Mouse (Mus musculus): ENCODE measurements at regions not wholly inside any gene's neighbourhood (a gene's known extent, or its start where the extent isn't known, plus 50 kb on each side); places are given as distances from the start of the nearest gene placed in this dataset.

- H3K4me2 ChIP-seq (replicated peaks; ENCODE audit: low read depth) = no peak overlapping the region
- no peak for ATAC-seq (ENCODE audit: low FRiP score, low TSS enrichment)
- H3K9ac ChIP-seq (ENCODE audit: low read length) = no peak overlapping the region
- H3K27me3 ChIP-seq (ENCODE audit: control insufficient read depth, insufficient read depth, low read length) = no peaks in the 10 kb centered on the region
- 69% methylated on average over 2 of the region's 2 CpGs for WGBS
- DNase-seq (ENCODE audit: low spot score) = no peak
- no peaks in the 10 kb centered on the region for H3K9me3 ChIP-seq (ENCODE audit: control insufficient read depth, low read length)
- no peaks in the 10 kb centered on the region for H3K36me3 ChIP-seq (ENCODE audit: control insufficient read depth, insufficient read depth, low read length)
- H3K4me3 ChIP-seq (ENCODE audit: low read depth, low read length) = no peak overlapping the region
- H3K27ac ChIP-seq (replicated peaks) = no peak overlapping the region
- TF ChIP-seq EP300 (optimal IDR thresholded peaks at IDR 0.05) = no peak
- TF ChIP-seq CTCF (IDR thresholded peaks at IDR 0.05; ENCODE audit: low read depth) = no peak
- no peaks in the 10 kb centered on the region for H3K4me1 ChIP-seq (replicated peaks; ENCODE audit: control insufficient read depth, insufficient read depth)
Observed at GRCm38 (mm10) chr8:49492906-49493305, 649.2 kb upstream of the Tenm3 start.

- no peaks in the 10 kb centered on the region for H3K9me3 ChIP-seq (ENCODE audit: control insufficient read depth, low read length)
Observed at GRCm38 (mm10) chr8:49485284-49485683, 641.5 kb upstream of the Tenm3 start.

GRCm38 (mm10) chr8:49481476-49481992 lies 637.8 kb upstream of the Tenm3 start:
- ATAC-seq (ENCODE audit: low FRiP score, low TSS enrichment) (no peak), DNase-seq (ENCODE audit: low spot score) (no peak)
- no peak for TF ChIP-seq EP300 (optimal IDR thresholded peaks at IDR 0.05)
- no peak for TF ChIP-seq CTCF (IDR thresholded peaks at IDR 0.05; ENCODE audit: low read depth)
- Histone ChIP-seq H3K27me3 (ENCODE audit: control insufficient read depth, insufficient read depth, low read length) (no peaks in the 10 kb centered on the region), H3K27ac (replicated peaks) (no peak overlapping the region), H3K4me2 (replicated peaks; ENCODE audit: low read depth) (no peak overlapping the region), H3K9ac (ENCODE audit: low read length) (no peak overlapping the region), H3K9me3 (ENCODE audit: control insufficient read depth, low read length) (no peaks in the 10 kb centered on the region), H3K4me3 (ENCODE audit: low read depth, low read length) (no peak overlapping the region), H3K4me1 (replicated peaks; ENCODE audit: control insufficient read depth, insufficient read depth) (no peaks in the 10 kb centered on the region), H3K36me3 (ENCODE audit: control insufficient read depth, insufficient read depth, low read length) (no peaks in the 10 kb centered on the region)
- WGBS = 75% methylated on average over 6 of the region's 6 CpGs

More at GRCm38 (mm10) chr8:49485284-49485683, 641.5 kb upstream of the Tenm3 start:
- no peak overlapping the region for H3K9ac ChIP-seq (ENCODE audit: low read length)
- no peak overlapping the region for H3K4me3 ChIP-seq (ENCODE audit: low read depth, low read length)
- WGBS = 89% methylated on average over 4 of the region's 4 CpGs
- H3K4me1 ChIP-seq (replicated peaks; ENCODE audit: control insufficient read depth, insufficient read depth) = no peaks in the 10 kb centered on the region
- TF ChIP-seq CTCF (IDR thresholded peaks at IDR 0.05; ENCODE audit: low read depth) = no peak
- no peak for TF ChIP-seq EP300 (optimal IDR thresholded peaks at IDR 0.05)
- no peak for ATAC-seq (ENCODE audit: low FRiP score, low TSS enrichment)
- no peak overlapping the region for H3K27ac ChIP-seq (replicated peaks)
- H3K4me2 ChIP-seq (replicated peaks; ENCODE audit: low read depth) = no peak overlapping the region
- DNase-seq (ENCODE audit: low spot score) = no peak
- H3K36me3 ChIP-seq (ENCODE audit: control insufficient read depth, insufficient read depth, low read length) = no peaks in the 10 kb centered on the region
- no peaks in the 10 kb centered on the region for H3K27me3 ChIP-seq (ENCODE audit: control insufficient read depth, insufficient read depth, low read length)

- Histone ChIP-seq H3K4me1 (replicated peaks; ENCODE audit: control insufficient read depth, insufficient read depth) (no peaks in the 10 kb centered on the region), H3K4me3 (ENCODE audit: low read depth, low read length) (no peak overlapping the region), H3K4me2 (replicated peaks; ENCODE audit: low read depth) (peak overlapping the region; percentile 29; the same call in 1 of the 2 replicates), H3K27ac (replicated peaks) (no peak overlapping the region), H3K9ac (ENCODE audit: low read length) (no peak overlapping the region), H3K36me3 (ENCODE audit: control insufficient read depth, insufficient read depth, low read length) (no peaks in the 10 kb centered on the region), H3K9me3 (ENCODE audit: control insufficient read depth, low read length) (no peaks in the 10 kb centered on the region), H3K27me3 (ENCODE audit: control insufficient read depth, insufficient read depth, low read length) (no peaks in the 10 kb centered on the region)
- TF ChIP-seq CTCF (IDR thresholded peaks at IDR 0.05; ENCODE audit: low read depth) = no peak
- TF ChIP-seq EP300 (optimal IDR thresholded peaks at IDR 0.05) = no peak
- WGBS = 10% methylated on average over 14 of the region's 14 CpGs
- ATAC-seq (ENCODE audit: low FRiP score, low TSS enrichment) (no peak), DNase-seq (ENCODE audit: low spot score) (peak; percentile 15)
Observed at GRCm38 (mm10) chr8:49465911-49466518, 622.3 kb upstream of the Tenm3 start.

GRCm38 (mm10) chr8:49465070-49465469 lies 621.3 kb upstream of the Tenm3 start:
- H3K27ac ChIP-seq (replicated peaks) = no peak overlapping the region
- no peaks in the 10 kb centered on the region for H3K27me3 ChIP-seq (ENCODE audit: control insufficient read depth, insufficient read depth, low read length)
- DNase-seq (ENCODE audit: low spot score) (no peak), ATAC-seq (ENCODE audit: low FRiP score, low TSS enrichment) (no peak)
- no peak overlapping the region for H3K4me2 ChIP-seq (replicated peaks; ENCODE audit: low read depth)
- H3K9me3 ChIP-seq (ENCODE audit: control insufficient read depth, low read length) = no peaks in the 10 kb centered on the region
- H3K4me3 ChIP-seq (ENCODE audit: low read depth, low read length) = no peak overlapping the region
- TF ChIP-seq EP300 (optimal IDR thresholded peaks at IDR 0.05) (no peak), CTCF (IDR thresholded peaks at IDR 0.05; ENCODE audit: low read depth) (no peak)
- no peaks in the 10 kb centered on the region for H3K36me3 ChIP-seq (ENCODE audit: control insufficient read depth, insufficient read depth, low read length)
- no peaks in the 10 kb centered on the region for H3K4me1 ChIP-seq (replicated peaks; ENCODE audit: control insufficient read depth, insufficient read depth)
- H3K9ac ChIP-seq (ENCODE audit: low read length) = no peak overlapping the region
- WGBS = 52% methylated on average over 7 of the region's 7 CpGs

- DNase-seq (ENCODE audit: low spot score) (no peak), ATAC-seq (ENCODE audit: low FRiP score, low TSS enrichment) (no peak)
- TF ChIP-seq CTCF (IDR thresholded peaks at IDR 0.05; ENCODE audit: low read depth) (no peak), EP300 (optimal IDR thresholded peaks at IDR 0.05) (no peak)
- Histone ChIP-seq H3K4me1 (replicated peaks; ENCODE audit: control insufficient read depth, insufficient read depth) (no peaks in the 10 kb centered on the region), H3K9me3 (ENCODE audit: control insufficient read depth, low read length) (no peaks in the 10 kb centered on the region), H3K27ac (replicated peaks) (no peak overlapping the region), H3K27me3 (ENCODE audit: control insufficient read depth, insufficient read depth, low read length) (no peaks in the 10 kb centered on the region), H3K4me3 (ENCODE audit: low read depth, low read length) (no peak overlapping the region), H3K4me2 (replicated peaks; ENCODE audit: low read depth) (no peak overlapping the region), H3K36me3 (ENCODE audit: control insufficient read depth, insufficient read depth, low read length) (no peaks in the 10 kb centered on the region), H3K9ac (ENCODE audit: low read length) (no peak overlapping the region)
- 64% methylated on average over 8 of the region's 8 CpGs for WGBS
Observed at GRCm38 (mm10) chr8:49462602-49463001, 618.9 kb upstream of the Tenm3 start.
